Mouse (Mus musculus) kidney, postnatal 0 days (tissue): Measurements from ENCODE around the gene Drg1. TPM values are rescaled to one million over a fixed set of nuclear protein-coding genes. Genes with fewer than 3 reads are reported as not detected.
"Not testable (repeated sequence)": the region's sequence is repeated elsewhere in the genome, so short reads cannot be mapped to it uniquely, and the experiment has no call there.

ENCODE experiments used
- ATAC-seq: fragments of 200-750 bp; cut with Nextera tagmentation; replicated peaks from 2 replicates; pipeline ENCODE4 v1.8.0; 2017; ENCODE audit warnings: low read depth, moderate number of reproducible peaks, moderate TSS enrichment, moderate library complexity; ENCODE audit not compliant: low FRiP score
- DNase-seq: peaks from one replicate; pipeline ENCODE4 v3.0.0-alpha.2; 2016; ENCODE audit warnings: low spot score
- H3K27ac ChIP-seq: fragments of 300-500 bp; sonication (generic); 2 replicates; pipeline ENCODE4 v1.5.1; 2014; ENCODE audit warnings: mild to moderate bottlenecking
- H3K27me3 ChIP-seq: fragments of 300-500 bp; sonication (generic); 2 replicates; pipeline ENCODE4 v1.6.1; 2014; ENCODE audit warnings: low read length, mixed read lengths; ENCODE audit not compliant: insufficient read depth
- H3K36me3 ChIP-seq: fragments of 300-500 bp; sonication (generic); 2 replicates; pipeline ENCODE4 v1.6.1; 2014; ENCODE audit warnings: low read length, mixed read lengths; ENCODE audit not compliant: insufficient read depth
- H3K4me1 ChIP-seq: fragments of 300-500 bp; sonication (generic); replicated peaks from 2 replicates; pipeline ENCODE4 v1.6.1; 2014; ENCODE audit warnings: antibody characterized with exemption, low read length, mixed read lengths; ENCODE audit not compliant: insufficient read depth
- H3K4me2 ChIP-seq: fragments of 300-500 bp; sonication (generic); 2 replicates; pipeline ENCODE4 v1.6.1; 2014; ENCODE audit warnings: mild to moderate bottlenecking, low read length, moderate library complexity, mixed read lengths
- H3K4me3 ChIP-seq: fragments of 300-500 bp; sonication (generic); replicated peaks from 2 replicates; pipeline ENCODE4 v1.5.1; 2014; ENCODE audit warnings: low read depth, low read length
- H3K9ac ChIP-seq: fragments of 300-500 bp; sonication (generic); 2 replicates; pipeline ENCODE4 v1.6.1; 2014; ENCODE audit warnings: low read depth, low read length
- H3K9me3 ChIP-seq: fragments of 300-500 bp; sonication (generic); replicated peaks from 2 replicates; pipeline ENCODE4 v1.6.1; 2016; ENCODE audit warnings: low read length, inconsistent platforms, mixed read lengths
- CTCF ChIP-seq: IDR thresholded peaks from 2 replicates; pipeline ENCODE4 v1.5.1; 2016; ENCODE audit warnings: antibody characterized with exemption, low read depth, mild to moderate bottlenecking, moderate library complexity
- WGBS: fragments of 180-500 bp; shearing (Covaris S2); extraction: QIAGEN DNeasy Blood & Tissue Kit; methylation state at CpG from one replicate; pipeline ENCODE4 v1.1.7; 2014; 5-methylcytosine and 5-hydroxymethylcytosine counted together
- polyA plus RNA-seq: library from polyadenylated mRNA; unstranded; fragments of >200 nt; fragmentation: Nextera tagmentation; extraction: Ambion mirVana; gene quantifications from 2 replicates; pipeline ENCODE4 v1.2.1, GENCODE M21; 2015

Drg1 gene
- polyA plus RNA-seq, 1 experiment from 2014 or later: 176 TPM

DNA sequence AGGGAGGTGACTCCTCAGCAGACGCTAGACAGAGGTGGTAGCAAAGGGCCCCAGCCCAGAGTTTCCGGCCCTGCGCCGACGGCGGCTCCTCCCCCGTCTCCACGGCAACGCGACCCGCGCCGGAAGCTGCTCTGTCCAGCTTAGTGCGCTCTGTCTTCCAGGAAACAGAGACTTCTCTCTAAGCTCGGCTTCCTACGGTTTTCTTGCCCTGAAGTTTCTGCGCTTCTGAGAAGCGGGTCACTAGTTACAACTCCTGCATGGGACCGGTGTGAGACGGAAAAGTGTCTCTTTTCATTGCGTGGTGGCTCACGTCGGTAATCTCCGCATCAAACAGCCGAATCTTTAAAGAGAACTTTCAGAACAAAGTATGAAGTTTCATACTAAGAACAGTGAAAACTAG, 72.9 kb downstream of the Drg1 start, which contains the start of gene Sfi1:
Gene Sfi1, minus strand, starts transcription at position 101 of the 400 bp plus-strand sequence.
- no peak for ATAC-seq
- Histone ChIP-seq H3K4me2 (no peak within 1 kb of the TSS), H3K9me3 (no peaks in the 10 kb centered on the region), H3K9ac (no peak within 1 kb of the TSS), H3K4me1 (no peaks in the 10 kb centered on the region), H3K27ac (no peak within 1 kb of the TSS), H3K4me3 (no peak within 1 kb of the TSS), H3K36me3 (no peaks in the 10 kb centered on the region), H3K27me3 (no peaks in the 10 kb centered on the region)
- no peak for TF ChIP-seq CTCF
- no peak for DNase-seq
- WGBS: 88% methylated on average over 25 of the region's 25 CpGs

DNA sequence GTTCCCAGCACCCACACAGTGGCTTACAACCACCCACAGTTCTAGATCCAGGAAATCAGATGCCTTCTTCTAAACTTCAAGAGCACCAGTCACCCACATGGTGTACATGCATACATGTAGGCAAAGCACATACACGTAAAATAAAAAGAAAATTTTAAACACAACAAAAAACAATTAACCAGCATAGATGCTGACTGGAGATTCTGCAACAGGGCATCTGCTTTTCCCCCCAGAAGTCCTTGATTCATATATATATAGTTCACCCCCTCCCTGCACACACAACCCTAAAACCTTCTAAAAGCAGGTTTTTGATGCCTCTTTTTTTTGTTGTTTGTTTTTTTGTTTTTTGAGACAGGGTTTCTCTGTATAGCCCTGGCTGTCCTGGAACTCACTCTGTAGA, 83.5 kb downstream of the Drg1 start:
- DNase-seq, H3K36me3 ChIP-seq, H3K4me2 ChIP-seq, H3K4me1 ChIP-seq, ATAC-seq, H3K4me3 ChIP-seq, H3K27ac ChIP-seq, H3K9ac ChIP-seq, H3K9me3 ChIP-seq, H3K27me3 ChIP-seq: not testable (repeated sequence)
- 94% methylated on average over 1 of the region's 1 CpGs for WGBS

DNA sequence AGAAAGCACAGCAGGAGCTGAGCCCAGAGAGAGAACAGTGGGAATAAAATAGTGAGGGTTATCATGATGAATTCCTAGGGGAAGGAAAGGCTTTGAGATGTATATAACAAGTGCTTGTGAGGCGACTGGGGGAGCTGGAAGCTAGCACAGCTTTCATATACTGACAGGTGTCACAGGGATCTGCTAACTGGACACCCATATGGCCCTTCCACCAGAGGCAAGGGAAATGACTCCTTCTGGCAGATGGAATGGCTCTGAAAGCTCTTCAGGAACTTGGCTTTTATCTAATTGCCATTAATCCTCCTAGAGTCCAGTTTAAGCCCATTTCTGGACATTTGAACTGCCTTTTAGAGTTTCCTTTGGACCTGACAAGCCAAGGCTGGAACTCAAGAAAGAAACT, 84.2 kb downstream of the Drg1 start:
- DNase-seq, H3K36me3 ChIP-seq, H3K4me2 ChIP-seq, ATAC-seq, H3K9ac ChIP-seq, H3K9me3 ChIP-seq, H3K4me1 ChIP-seq, H3K4me3 ChIP-seq, H3K27me3 ChIP-seq, H3K27ac ChIP-seq: not testable (repeated sequence)
- 50% methylated on average over 1 of the region's 1 CpGs for WGBS

DNA sequence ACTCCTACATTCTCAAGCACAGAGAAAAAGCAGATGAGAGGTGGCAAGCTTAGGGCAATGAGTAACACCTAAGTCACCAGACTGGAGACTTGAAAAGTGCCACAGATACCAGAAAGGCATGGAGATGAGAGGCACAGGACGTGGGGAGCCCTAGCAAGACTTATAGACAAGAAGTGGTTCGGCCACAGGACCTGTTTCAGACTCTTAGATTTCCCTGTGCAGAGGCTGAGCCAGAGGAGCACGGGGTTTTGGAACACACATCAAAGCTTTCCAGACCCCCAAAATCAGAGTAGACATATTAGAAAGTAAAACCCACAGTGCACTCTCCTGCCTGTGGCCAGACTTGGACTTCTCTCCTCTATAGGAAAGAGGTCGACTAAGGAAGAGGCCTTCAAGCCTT, 85.0 kb downstream of the Drg1 start:
- not testable (repeated sequence) for H3K27ac ChIP-seq, DNase-seq, H3K4me2 ChIP-seq, H3K9me3 ChIP-seq, H3K36me3 ChIP-seq, ATAC-seq, H3K4me3 ChIP-seq, H3K4me1 ChIP-seq, H3K9ac ChIP-seq, H3K27me3 ChIP-seq
- WGBS: 63% methylated on average over 4 of the region's 4 CpGs

DNA sequence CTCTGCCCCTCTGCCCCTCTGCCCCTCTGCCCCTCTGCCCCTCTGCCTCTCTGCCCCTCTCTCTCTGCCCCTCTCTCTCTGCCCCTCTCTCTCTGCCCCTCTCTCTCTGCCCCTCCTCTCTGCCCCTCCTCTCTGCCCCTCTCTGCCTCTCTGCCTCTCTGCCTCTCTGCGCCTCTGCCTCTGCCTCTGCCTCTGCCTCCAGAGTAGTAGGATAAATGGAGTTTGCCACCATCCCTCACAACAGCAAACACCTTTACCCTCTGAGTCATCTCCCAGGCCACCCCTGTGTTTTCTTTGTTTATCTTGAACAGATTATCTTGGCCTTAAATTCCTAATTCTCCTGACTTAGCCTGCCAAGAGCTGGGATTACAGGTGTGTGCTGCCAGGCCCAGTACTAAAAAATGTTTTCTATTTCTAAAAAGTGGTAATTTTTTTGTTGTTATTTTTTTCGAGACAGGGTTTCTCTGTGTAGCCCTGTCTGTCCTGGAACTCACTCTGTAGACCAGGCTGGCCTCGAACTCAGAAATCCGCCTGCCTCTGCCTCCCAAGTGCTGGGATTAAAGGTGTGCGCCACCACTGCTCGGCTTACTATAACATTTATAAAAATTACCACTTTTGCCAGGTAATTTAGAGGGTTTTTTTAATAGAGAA, 85.6 kb downstream of the Drg1 start:
- WGBS: 67% methylated on average over 6 of the region's 6 CpGs
- not testable (repeated sequence) for H3K9me3 ChIP-seq, H3K36me3 ChIP-seq, DNase-seq, ATAC-seq, H3K27ac ChIP-seq, H3K9ac ChIP-seq, H3K4me1 ChIP-seq, H3K4me3 ChIP-seq, H3K4me2 ChIP-seq, H3K27me3 ChIP-seq

DNA sequence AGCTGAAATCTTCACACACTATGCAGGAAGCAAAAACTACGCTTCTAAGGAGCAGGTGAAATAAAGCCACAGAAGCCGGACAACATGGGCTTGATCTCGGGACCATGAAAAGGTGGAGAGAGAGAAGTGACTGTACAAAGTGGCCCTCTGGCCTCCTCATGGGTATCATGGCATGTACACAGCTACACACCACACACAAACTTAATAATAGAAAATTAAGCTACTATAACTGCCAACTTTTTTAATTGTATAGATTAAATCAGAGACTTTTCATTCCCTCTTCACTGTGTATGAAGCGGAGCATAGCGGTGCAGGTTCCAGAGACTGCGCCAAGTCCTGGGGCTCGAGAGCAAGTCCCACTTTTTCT, 86.5 kb downstream of the Drg1 start:
- not testable (repeated sequence) for H3K36me3 ChIP-seq, H3K9me3 ChIP-seq, H3K4me2 ChIP-seq, DNase-seq, H3K27ac ChIP-seq, H3K4me1 ChIP-seq, ATAC-seq, H3K4me3 ChIP-seq, H3K27me3 ChIP-seq, H3K9ac ChIP-seq
- 87% methylated on average over 7 of the region's 7 CpGs for WGBS

DNA sequence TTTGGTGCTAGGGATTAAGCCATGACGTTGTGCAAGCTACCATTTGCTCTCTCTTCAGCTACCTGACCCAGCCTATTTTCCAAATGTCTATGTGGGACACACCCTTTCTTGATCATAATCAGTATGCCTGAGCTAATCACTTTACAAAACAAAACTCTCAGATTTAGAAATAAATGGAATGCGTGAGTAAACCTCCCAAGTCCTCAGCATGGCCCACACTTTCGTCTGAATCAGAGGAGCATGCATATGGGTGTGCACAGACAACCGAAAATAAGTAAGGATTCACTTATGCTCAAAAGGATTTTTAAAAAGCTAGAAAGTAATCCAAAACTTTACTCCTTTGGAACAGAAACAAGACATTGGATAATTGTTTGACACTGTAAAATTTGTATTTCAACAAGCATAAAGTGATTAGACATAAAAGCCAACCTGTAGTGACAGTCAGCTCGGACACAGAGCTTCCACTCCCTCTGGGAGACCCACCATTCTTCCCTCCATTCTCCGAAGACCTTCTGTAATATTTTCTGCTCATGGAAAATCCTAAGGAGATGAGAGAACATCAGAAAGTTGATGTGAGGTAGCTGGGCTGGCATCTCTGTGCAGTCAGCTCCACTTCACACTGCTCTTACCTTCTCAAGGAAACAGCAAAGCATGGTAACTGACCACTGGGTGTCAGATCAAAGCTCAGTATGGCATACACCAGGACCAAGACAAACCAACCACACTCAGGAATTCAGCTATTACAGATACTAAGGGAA, 87.1 kb downstream of the Drg1 start:
- H3K4me1 ChIP-seq, H3K27me3 ChIP-seq, H3K27ac ChIP-seq, H3K4me3 ChIP-seq, DNase-seq, H3K9me3 ChIP-seq, ATAC-seq, H3K9ac ChIP-seq, H3K36me3 ChIP-seq, H3K4me2 ChIP-seq: not testable (repeated sequence)
- 80% methylated on average over 6 of the region's 6 CpGs for WGBS

DNA sequence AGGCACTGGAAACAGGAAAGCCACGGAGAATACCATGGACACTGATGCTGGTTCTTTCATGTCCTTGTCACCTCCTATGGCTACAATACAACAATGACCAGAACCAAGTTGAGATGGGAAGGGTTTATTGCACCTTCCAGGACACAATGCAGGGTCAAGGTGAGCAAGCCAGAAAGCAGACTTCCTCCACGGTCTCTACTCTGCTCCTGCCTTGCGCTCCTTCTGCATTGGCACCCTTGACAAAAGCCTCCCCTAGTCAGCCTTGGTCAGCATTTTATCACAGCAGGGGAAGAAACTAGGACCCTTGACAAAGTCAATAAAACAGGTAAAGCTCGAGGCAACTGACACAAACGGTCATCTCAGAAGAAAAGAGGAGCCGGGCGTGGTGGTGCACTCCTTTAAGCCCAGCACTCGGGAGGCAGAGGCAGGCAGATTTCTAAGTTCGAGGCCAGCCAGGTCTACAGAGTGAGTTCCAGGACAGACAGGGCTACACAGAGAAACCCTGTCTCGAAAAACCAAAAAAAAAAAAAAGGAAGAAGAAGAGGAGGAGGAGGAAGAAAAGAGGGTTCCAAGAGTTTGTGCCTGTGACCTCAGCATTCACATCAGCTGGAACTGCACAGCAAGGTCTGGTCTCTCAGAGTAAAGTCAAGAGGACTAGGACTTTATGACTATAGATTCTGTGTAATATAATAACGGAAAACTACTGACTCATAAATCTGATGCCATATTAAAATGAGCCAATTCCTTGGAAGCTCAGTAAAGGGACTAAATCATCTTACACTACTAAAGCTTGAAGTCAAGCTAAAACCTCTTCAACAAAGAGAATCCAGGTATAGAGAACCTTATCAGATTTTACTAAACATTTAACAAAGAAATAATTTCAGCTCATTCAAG, 92.5 kb downstream of the Drg1 start:
- not testable (repeated sequence) for H3K27ac ChIP-seq, H3K4me1 ChIP-seq, H3K9ac ChIP-seq, H3K4me3 ChIP-seq, H3K4me2 ChIP-seq, H3K36me3 ChIP-seq, H3K27me3 ChIP-seq, H3K9me3 ChIP-seq
- peak; percentile 34 for ATAC-seq
- peak; percentile 35 for DNase-seq
- 82% methylated on average over 11 of the region's 11 CpGs for WGBS

DNA sequence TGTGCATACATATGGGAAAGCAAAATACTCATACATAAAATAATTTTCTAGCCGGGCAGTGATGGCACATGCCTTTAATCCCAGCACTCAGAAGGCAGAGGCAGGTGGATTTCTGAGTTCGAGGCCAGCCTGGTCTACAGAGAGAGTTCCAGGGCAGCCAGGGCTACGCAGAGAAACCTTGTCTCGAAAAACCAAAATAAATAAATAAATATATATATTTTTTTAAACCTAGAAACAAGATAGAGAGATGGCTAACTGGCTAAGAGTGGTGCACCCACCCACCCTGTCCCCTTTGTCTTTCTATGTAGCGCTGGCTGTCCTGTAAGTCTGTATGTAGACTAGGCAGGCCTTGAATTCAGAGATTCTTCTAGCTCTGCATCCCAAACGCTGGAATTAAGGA, 93.7 kb downstream of the Drg1 start:
- DNase-seq, ATAC-seq, H3K9me3 ChIP-seq, H3K4me1 ChIP-seq, H3K36me3 ChIP-seq, H3K27ac ChIP-seq, H3K4me2 ChIP-seq, H3K27me3 ChIP-seq, H3K4me3 ChIP-seq, H3K9ac ChIP-seq: not testable (repeated sequence)
- WGBS: 60% methylated on average over 4 of the region's 6 CpGs
